Mouse (Mus musculus) macrophage (primary cell): ENCODE data around the gene Dnah7a. TPM values are rescaled to one million over a fixed set of nuclear protein-coding genes. Genes with fewer than 3 reads are reported as not detected.
"Not testable (repeated sequence)": the region's sequence is repeated elsewhere in the genome, so short reads cannot be mapped to it uniquely, and the experiment has no call there.

Source experiments
- H3K27ac ChIP-seq: fragments of 350-480 bp; formaldehyde crosslinking; 2 replicates; pipeline ENCODE4 v1.9.0; 2021
- H3K36me3 ChIP-seq: fragments of 350-480 bp; formaldehyde crosslinking; 2 replicates; pipeline ENCODE4 v1.9.0; 2021; ENCODE audit errors: inconsistent target
- H3K4me3 ChIP-seq: fragments of 350-480 bp; formaldehyde crosslinking; 2 replicates; pipeline ENCODE4 v1.9.0; 2021; ENCODE audit errors: inconsistent target
- H3K79me2 ChIP-seq: fragments of 350-480 bp; formaldehyde crosslinking; 2 replicates; pipeline ENCODE4 v1.9.0; 2021; ENCODE audit errors: inconsistent target
- WGBS: methylation state at CpG from one replicate; pipeline ENCODE4 v1.1.7; 2026; ENCODE audit warnings: inconsistent platforms; ENCODE audit not compliant: missing documents; 5-methylcytosine and 5-hydroxymethylcytosine counted together
- polyA plus RNA-seq: library from polyadenylated mRNA; stranded (reverse); fragments of 250-400 nt; gene quantifications from 3 replicates; pipeline ENCODE4 v1.2.4, GENCODE M21; 2018; ENCODE audit warnings: inconsistent platforms

The Dnah7a gene
- polyA plus RNA-seq, 1 experiment from 2014 or later = not detected

DNA sequence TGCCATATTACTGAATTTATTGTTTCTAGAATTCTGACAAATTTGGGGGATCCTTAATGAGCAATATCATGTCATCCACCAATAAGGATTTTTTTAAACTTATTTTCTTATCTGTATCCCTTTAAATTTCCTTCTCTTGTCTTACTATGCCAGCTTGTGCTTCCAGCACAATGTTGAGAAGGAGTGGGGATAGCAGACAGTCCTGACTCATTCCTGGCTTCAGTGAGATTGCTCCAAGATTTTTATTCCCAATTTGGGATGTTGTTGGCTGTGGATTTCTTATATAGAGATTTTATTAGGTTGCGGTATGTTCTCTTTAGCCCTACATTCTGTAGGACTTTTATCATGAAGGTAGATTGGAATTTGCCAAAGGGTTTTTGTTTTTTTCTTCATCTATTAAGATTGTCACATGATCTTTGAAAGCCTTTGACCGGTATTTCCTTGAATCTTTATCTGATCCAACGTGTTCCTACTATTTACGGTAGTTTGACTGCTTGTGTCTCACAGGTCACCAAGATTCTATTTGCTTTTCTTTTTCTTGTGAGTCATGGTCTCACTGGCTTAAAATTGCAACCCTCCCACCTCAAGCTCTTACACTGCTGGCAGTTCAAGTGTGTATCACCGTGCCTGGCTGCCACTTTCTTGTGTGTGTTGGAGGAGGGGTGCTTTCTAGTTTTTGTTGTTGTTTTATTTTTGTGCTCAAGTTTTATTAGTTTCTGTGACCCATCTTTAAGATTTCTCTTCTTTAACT, 14.2 kb upstream of the Dnah7a start:
- H3K4me3 ChIP-seq = no peak overlapping the region
- WGBS = 91% methylated on average over 5 of the region's 5 CpGs
- no peaks in the 10 kb centered on the region for H3K79me2 ChIP-seq
- no peaks in the 10 kb centered on the region for H3K36me3 ChIP-seq
- H3K27ac ChIP-seq = no peak overlapping the region

DNA sequence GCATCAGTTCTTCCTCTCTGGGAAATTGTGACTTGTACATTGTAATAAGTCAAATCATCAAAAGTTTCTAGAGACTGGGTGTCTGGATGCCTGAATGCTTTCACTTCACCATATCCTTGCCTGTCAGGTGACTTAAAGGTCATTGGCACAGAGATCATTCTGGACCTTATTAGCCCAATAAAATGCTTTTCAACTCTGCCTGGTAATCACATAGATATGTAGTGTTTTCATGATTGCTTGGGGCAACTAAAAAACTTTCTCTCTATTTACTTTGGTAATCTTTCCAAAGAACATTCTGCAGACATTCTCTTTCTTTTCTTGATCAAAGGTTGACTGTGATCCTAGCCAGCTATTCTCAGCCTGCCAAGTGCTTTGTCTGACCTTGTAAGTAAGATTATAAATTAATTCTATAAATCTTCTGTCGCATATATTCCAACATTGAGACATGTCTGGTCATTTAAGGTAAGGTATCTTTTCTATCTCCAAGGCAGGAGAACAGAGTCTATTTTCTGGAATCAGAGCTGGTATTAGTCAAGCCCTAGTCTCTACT, 9.5 kb upstream of the Dnah7a start:
- Histone ChIP-seq H3K27ac (no peak overlapping the region), H3K4me3 (no peak overlapping the region), H3K79me2 (no peaks in the 10 kb centered on the region), H3K36me3 (no peaks in the 10 kb centered on the region)
- WGBS = 75% methylated on average over 1 of the region's 1 CpGs

DNA sequence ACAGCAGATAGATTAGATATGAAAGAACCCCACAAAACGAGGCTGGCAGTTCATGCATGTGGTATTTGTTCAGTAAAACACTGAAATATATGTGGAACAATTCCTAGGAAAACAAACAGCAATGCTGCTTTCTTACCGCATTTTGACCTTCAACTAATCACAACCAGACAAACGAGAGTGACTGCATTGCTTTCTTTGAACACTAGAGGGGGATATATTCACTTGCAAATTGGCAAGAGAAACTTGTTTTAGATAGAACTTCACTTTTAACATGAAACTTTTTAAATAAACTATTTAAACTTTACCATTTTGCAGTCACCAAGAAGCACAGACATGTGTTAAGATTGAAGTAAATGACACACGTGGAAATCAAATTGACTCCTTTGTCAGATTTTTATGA, 8.9 kb upstream of the Dnah7a start:
- Histone ChIP-seq H3K27ac (no peak overlapping the region), H3K36me3 (no peaks in the 10 kb centered on the region), H3K79me2 (no peaks in the 10 kb centered on the region), H3K4me3 (no peak overlapping the region)
- WGBS = 8% methylated on average over 4 of the region's 4 CpGs

DNA sequence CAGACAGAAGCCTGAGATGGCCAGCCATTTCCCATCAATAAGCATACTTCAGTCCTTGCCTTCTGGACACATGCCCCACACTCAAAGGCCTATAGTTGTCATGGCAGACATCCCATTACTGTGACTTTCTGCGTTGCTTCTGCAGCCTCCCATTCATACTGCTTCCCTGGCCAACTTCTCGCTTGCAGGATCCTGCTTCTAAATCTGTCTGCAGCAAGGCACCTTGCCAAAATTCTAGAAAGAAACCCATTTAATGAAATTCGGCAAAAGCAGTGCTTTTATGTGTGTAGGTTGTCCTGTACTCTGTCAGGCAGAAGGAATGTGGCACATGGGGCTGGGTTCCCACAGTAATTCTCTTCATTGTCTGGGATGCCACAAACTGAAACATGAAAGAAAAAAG, 6.8 kb upstream of the Dnah7a start:
- no CpG with 5 or more reads among the region's 3 CpGs for WGBS
- H3K27ac ChIP-seq, H3K4me3 ChIP-seq, H3K36me3 ChIP-seq, H3K79me2 ChIP-seq: not testable (repeated sequence)

DNA sequence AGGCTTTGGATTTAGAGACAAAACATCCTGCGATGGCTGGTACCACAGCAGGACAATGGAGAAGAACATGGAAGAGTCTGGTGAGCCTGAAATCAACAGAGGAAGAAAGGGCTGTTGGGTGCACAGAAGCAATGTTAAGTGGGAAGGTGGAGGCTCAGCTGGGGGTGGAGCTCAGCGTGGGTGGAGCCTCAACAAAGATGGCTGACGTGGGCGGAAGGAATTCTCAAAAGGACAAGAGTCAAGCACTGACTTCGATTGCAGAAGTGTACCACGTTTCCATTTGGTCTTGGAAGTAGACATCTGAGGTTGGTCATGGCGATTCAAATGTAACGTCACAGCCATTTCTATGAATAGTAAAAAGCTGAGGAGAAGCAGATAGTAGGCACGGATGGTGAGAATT, 4.5 kb upstream of the Dnah7a start:
- Histone ChIP-seq H3K27ac (no peak overlapping the region), H3K36me3 (no peaks in the 10 kb centered on the region), H3K4me3 (no peak overlapping the region), H3K79me2 (no peaks in the 10 kb centered on the region)
- 94% methylated on average over 9 of the region's 9 CpGs for WGBS

DNA sequence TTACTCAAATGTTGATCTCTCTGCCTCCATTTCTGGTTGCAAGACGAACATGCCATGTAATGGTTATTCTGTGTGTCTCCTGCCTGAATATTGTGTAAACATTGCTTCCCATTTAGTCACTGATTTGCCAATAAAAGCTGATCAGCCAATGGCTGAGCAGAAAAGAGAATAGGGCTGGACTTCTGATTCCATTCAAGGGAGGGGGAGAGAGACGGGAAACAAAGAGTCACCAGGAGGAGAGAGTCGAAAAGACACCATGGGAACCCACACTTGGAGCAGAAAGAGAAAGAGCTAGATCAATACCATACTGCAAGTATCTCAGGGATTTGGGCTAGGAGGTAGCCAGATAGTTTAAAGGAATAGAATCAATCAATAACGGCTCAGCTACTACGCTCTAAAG, 3.0 kb upstream of the Dnah7a start:
- H3K4me3 ChIP-seq, H3K79me2 ChIP-seq, H3K36me3 ChIP-seq, H3K27ac ChIP-seq: not testable (repeated sequence)
- WGBS = 89% methylated on average over 5 of the region's 5 CpGs

DNA sequence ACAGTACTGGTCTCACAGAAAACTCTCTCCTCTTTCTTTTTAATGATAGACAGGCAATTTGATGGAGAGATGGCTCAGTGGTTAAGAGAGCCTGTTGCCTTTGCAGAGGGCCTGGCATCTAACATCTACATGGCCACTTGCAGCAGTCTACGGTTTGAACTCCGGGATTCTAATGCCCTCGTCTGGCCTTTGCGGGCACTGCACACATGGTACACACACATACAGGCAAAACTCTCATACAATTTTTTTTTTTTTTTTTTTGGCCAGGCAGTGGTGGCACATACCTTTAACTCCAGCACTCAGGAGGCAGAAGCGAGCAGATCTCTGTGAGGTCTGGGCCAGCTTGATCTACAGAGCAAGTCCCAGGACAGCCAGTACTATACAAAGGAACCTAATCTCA, 2.4 kb downstream of the Dnah7a start:
- H3K79me2 ChIP-seq = no peaks in the 10 kb centered on the region
- no peaks in the 10 kb centered on the region for H3K36me3 ChIP-seq
- no peak overlapping the region for H3K4me3 ChIP-seq
- H3K27ac ChIP-seq = no peak overlapping the region
- 96% methylated on average over 4 of the region's 5 CpGs for WGBS

DNA sequence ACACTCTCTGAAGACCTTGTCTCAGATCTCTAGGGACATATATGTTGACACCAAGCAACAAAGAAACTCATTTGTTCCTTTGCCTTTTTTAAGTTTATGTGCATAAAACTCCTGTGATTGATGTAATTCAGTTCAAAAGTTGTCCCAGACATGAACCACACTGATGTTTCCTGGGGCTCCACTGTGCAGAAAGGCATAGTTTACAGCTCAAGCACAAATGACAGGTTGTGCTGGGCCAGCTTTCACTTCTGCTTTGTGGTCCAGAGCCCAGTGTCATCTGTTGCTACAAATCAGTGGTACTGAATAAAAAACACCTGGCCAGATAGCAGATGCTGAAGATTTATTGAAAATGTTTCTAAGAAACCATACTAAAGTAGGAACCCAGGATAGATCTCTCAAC, 42.3 kb downstream of the Dnah7a start:
- not testable (repeated sequence) for H3K27ac ChIP-seq, H3K4me3 ChIP-seq, H3K36me3 ChIP-seq, H3K79me2 ChIP-seq

DNA sequence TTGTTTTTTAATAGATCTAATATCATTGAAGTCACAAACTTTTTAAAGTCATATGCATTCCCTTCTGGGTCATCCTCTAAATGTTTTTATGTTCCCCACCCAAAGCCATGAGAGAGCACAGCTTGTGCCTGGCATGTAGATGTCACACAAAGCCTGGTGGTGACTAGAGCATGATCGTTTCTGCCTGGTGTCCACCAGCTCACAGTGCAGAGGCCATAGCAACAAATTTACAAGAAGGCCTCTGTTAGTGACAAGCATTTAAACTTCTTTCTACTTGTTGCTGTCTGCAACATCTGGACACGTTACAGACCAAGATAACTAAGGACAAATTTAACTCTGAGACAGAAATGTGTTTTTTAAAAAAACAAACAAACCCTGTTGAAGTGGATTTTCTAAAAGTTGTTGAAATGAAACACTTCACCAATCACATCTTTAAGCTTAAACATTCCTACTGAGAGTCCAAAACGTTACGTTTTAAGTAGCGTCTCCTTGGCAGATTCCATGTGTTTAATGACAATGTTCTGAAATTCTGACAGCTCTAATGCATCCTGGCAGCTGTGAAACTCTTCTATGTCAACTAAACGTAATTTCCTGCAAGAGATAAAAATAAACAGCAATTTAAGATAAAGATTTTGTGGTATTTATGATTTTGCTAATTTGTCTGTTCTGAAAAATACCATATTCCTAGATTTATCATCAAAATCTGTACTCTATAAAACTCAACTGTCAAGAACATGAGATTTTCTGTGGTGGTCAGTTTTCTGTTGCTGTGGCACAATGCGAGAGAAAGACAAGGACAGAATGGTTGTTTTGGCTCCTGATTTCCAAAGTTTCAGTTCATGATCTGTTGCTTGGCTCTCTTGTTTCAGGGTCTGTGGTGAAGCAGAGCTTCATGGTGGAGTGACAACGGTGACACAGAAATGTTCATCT, 66.5 kb downstream of the Dnah7a start:
- 81% methylated on average over 6 of the region's 8 CpGs for WGBS
- Histone ChIP-seq H3K79me2 (no peaks in the 10 kb centered on the region), H3K36me3 (no peaks in the 10 kb centered on the region), H3K4me3 (no peak overlapping the region), H3K27ac (no peak overlapping the region)

DNA sequence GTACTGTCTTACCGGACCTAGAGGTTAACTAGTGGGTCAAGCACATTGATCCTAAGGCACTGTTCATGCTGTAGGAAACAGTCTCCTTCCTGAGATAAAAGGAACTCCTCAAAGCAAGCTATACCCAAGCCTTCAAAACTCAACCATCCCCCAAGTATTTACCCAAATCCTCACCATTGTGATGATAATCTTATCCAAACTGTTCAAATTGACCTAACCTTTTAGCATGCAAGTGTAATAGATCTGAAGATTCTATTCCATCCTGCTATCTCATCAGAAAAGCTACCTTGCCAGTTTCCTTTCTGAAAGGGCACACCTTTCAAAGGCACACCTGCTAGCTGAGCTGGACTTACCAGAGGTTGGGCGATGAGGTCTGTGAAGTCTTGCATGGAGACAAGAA, 70.9 kb downstream of the Dnah7a start:
- H3K36me3 ChIP-seq, H3K79me2 ChIP-seq, H3K4me3 ChIP-seq, H3K27ac ChIP-seq: not testable (repeated sequence)
- WGBS = 72% methylated on average over 2 of the region's 2 CpGs

DNA sequence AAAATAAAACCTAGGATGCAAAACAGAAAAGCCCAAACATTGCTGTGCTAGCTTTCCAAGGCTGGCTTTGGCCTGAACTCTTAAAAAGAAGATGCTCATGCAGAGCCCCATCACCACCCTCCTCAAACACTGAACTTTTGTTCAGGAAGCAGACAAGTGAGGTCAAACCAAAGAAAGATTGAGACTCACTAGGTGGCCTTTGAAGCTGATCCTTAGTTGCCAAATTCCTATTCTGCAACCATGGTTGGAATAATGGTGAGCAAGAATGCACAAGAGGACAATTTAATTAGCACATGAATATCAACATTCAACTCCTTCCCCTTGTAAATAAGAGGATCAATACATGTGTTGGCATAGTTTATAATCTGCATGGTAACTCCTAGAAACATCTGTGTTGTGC, 74.5 kb downstream of the Dnah7a start:
- H3K36me3 ChIP-seq, H3K4me3 ChIP-seq, H3K27ac ChIP-seq, H3K79me2 ChIP-seq: not testable (repeated sequence)

DNA sequence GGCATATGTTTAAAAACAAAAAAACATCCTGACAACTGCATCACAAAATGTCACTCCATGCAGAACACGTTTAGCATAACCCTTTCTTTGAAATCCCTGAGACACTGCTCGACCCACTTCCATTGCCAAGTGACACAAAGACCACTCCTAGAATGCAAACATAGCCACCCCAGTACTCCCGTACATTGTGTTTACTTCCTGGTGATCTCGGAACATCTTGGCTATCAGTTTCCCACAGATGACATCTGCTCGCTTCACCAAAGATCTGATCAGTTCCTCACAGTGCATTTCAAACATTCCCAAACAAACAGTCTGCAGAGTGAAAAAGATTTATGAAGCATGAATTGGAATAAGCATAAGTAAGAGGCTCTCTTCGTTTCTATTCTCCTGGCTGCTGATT, 76.6 kb downstream of the Dnah7a start:
- 40% methylated on average over 6 of the region's 6 CpGs for WGBS
- no peaks in the 10 kb centered on the region for H3K79me2 ChIP-seq
- no peak overlapping the region for H3K27ac ChIP-seq
- no peak overlapping the region for H3K4me3 ChIP-seq
- H3K36me3 ChIP-seq = no peaks in the 10 kb centered on the region

DNA sequence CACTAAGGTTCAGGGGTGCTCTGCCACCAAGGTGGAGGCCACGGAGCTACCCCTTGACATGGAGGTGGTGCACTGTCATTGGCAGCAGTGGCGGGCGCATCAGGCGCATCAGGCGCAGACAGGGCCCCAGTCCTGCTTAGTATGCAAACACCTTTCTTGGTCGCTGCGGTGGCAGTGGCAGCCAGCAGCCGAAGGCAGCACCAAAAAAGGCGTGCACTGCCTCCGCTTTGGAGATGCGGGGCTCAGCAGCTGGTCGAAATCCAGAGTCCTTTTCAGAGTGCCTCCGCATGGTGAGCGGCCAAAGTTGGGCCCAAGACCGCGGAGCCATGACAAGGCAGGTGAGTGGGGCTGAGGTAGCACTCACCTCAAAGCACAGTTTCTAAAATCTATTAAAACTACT, 93.1 kb downstream of the Dnah7a start:
- Histone ChIP-seq H3K4me3 (no peak overlapping the region), H3K79me2 (no peaks in the 10 kb centered on the region), H3K27ac (no peak overlapping the region), H3K36me3 (no peaks in the 10 kb centered on the region)
- 92% methylated on average over 11 of the region's 16 CpGs for WGBS

DNA sequence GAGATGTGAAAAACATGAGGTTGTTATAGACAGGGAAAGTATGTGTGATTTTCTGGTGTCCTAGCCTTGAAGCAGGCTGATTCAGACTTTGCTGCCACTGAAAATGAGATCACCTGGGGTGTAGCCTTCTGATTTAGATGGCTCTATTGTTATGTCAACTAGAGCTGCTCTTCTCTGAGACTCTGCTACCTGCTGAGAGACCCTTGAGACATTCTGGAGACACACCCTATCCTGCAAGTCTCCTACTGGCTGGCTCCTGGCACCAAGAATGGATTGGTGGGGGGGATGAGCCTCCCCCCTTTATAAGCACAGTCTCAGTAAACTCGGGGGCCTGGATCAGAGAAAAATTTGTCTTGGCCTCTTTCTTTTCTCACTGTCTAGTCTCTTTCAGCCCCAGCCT, 125.3 kb downstream of the Dnah7a start:
- WGBS = 45% methylated on average over 1 of the region's 1 CpGs
- H3K27ac ChIP-seq, H3K4me3 ChIP-seq, H3K36me3 ChIP-seq, H3K79me2 ChIP-seq: not testable (repeated sequence)

DNA sequence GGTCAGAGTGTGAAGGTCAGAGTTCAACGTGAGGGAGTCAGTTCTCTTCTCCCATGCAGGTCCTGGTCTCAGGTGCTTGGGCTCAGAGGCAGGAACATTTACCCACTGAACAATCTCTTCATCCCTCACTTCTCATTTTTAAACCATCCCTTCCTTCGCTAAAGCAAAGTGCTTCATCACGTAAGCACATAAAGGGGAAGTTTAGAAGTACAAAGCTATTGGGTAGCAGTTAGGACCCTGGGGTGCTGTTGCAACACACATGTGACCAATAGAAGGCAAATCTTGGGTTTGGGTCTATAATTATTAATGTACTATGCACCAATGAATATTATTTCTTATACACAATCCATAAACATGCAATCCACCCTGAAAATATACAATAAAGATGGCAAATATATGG, 148.7 kb downstream of the Dnah7a start:
- H3K27ac ChIP-seq, H3K79me2 ChIP-seq, H3K36me3 ChIP-seq, H3K4me3 ChIP-seq: not testable (repeated sequence)
- WGBS = 30% methylated on average over 2 of the region's 3 CpGs
